Mouse (Mus musculus) lung, adult 2 months (tissue): Measurements from ENCODE around the gene Gm10840.

Source experiments
- CTCF ChIP-seq: fragments of 200-500 bp; IDR thresholded peaks from 2 replicates; pipeline ENCODE4 v1.5.1; 2011; ENCODE audit warnings: mild to moderate bottlenecking, low read length, control low read depth; ENCODE audit not compliant: insufficient read depth
- POLR2A ChIP-seq: fragments of 200-500 bp; IDR thresholded peaks from 2 replicates; pipeline ENCODE4 v1.6.1; 2011; ENCODE audit warnings: low read depth, mild to moderate bottlenecking, control low read depth, low read length, borderline replicate concordance; ENCODE audit errors: extremely low read depth

DNA sequence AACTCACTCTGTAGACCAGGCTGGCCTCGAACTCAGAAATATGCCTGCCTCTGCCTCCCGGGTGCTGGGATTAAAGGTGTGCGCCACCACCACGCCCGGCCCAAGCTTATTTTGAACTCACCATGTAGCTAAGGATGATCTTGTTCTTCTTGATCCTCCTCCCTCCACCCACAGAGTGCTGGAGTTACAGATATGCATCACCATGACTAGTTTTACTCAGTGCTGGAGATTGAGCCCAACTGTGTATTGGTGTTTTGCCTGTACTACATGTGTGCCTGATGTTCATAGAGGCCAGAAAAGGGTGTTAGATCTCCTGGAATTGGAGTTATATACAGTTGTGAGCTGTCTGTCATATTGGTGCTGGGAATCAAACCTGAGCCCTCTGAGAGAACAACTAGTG lies 38.4 kb upstream of the Gm10840 start:
- TF ChIP-seq CTCF (no peak), POLR2A (no peak)
